Mouse (Mus musculus) subcutaneous adipose tissue, adult 2 months (tissue): Measurements from ENCODE around the gene Unc13b. TPM values are rescaled to one million over a fixed set of nuclear protein-coding genes. Genes with fewer than 3 reads are reported as not detected.

Experiments
- polyA plus RNA-seq: library from polyadenylated mRNA; depleted of rRNA; stranded (reverse); fragments of >200 nt; gene quantifications from 2 replicates; pipeline ENCODE4 v1.2.3, GENCODE M21; 2012; ENCODE audit warnings: low replicate concordance; rRNA removed

Unc13b gene
- polyA plus RNA-seq, result 11.3 and 13.1 TPM in 2 replicates

DNA sequence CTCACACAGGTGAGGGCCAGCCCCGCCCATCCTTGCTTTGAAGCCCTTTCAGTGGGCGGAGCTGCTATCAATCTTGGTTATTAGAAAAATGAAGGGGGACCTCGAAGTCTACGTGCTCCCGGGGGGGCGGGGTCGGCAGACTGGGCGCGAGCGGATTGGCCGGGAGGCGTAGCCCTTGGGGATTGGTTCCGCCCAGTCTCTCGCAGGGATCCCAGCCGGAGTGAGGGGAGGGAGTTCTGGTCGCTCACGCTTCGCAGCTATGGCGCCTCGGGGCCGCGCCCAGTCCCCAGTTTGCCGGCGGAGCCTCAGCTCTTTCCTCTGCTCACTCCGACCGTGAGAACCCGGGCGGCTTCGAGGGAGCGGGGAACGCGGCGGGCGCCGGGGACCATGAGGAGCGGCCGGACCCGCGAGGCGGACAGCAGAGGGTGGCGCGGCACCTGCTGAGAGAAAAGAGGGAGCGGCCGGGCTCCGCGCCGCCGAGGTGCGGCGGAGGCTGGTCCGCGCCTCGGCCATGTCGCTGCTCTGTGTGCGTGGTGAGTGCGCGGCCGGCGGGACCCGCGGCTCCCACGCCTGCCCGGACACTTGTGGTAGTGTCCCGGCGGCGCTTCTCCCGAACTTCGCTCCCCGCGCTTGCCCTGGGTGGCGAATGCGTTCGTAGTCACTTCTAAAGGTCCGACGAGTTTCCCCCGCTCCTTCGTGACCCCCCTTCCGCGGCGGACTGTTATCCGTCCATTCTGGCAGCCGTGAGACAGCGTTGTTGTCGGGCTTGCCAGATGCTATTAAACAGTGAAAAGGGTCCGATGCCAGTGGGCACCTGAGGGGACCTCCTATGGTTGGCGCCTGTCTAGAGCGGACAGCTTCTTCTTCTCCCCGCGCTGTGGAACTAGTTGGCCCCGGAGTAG, at the start of gene Unc13b:
Gene Unc13b (plus strand): TSS at position 201 of the 902 bp plus-strand sequence.

GRCm38 (mm10) chr4:43010161-43011038, 48.4 kb upstream of the Unc13b start, which contains the start of gene Fancg:
Gene Fancg (minus strand): TSS chr4:43010506.

DNA sequence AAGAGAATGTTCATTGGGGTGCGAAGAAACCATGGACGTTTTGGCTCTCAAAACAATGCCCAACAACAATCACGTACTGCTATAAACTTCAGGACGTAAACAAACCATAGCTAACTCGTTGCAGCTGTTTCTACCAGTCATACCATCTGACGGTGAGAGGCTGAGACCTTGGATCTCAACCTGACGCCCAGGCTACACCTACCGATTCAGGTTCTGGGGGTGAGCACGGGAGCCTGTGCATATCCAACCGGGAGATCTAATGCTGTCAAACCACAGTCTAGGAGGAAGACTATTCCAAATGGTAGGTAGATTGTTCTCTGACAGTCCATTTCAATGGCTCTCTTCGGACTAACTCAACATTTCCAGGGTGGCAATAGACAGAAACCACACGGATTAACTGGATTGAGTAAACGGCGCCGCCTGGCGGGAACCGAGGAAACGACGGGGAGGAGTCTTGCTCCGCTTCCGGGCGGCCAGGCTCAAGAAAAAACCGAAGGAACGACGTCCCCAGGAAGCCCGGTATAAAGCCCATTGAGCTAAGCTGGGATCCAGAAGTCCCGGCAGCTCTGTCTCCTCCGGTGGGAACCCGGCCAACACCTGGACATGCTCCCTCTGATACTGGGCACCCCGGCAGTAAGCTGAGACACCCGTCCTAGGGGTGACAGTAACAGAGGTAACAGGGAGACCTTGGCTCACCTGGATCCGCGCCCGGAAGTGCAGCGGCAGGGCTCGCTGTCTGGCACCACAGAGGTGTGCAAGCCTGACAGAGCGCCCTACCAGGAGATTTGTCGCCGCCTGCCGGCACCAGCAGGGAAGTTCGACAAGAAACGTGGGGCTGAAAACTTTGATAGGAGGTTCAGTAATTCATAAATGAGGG, 33.4 kb upstream of the Unc13b start, which contains the start of gene Pigo:
Gene Pigo (minus strand): TSS at position 736 of the 877 bp plus-strand sequence.

DNA sequence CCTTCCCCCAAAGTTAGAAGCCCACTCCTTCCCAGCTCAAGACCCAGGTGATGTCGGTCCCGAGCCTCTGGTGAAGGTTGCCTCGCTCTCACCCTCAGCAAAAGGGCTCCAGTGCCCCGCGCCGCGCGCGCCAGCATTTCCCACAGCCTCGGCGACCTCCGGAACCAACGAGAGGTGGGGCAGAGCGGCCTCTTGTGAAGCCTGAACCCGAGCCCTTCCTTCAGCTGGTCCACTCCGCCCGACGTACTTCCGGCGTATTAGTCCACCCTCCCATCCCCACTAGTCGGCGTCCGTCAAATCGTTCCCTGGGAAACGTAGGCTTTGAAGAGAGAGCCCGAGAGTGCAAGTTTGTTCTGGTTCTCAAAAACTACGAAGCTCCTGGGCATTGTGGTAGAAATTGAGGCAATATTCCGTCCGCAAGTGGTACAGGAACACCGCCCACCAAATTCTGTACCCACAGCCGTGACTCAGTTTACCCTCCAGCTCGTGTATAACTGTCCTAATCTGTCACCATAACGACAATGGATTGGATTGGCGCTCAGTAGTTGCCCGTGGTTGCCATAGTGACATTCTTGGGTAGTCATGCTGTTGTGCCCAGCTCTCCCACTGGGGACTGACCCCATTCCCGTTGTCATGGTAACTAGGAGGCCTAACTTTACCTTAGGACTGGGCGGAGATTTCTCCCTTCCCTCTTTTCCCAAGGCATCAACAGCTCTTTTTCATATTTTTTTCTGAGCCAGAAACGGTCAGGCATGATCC, 27.3 kb upstream of the Unc13b start, which contains the start of gene Stoml2:
Gene Stoml2 (minus strand): TSS at position 474 of the 759 bp plus-strand sequence.

GRCm38 (mm10) chr4:43045659-43046302, 13.0 kb upstream of the Unc13b start, which contains the start of gene Fam214b:
Gene Fam214b (minus strand): TSS chr4:43046220.

DNA sequence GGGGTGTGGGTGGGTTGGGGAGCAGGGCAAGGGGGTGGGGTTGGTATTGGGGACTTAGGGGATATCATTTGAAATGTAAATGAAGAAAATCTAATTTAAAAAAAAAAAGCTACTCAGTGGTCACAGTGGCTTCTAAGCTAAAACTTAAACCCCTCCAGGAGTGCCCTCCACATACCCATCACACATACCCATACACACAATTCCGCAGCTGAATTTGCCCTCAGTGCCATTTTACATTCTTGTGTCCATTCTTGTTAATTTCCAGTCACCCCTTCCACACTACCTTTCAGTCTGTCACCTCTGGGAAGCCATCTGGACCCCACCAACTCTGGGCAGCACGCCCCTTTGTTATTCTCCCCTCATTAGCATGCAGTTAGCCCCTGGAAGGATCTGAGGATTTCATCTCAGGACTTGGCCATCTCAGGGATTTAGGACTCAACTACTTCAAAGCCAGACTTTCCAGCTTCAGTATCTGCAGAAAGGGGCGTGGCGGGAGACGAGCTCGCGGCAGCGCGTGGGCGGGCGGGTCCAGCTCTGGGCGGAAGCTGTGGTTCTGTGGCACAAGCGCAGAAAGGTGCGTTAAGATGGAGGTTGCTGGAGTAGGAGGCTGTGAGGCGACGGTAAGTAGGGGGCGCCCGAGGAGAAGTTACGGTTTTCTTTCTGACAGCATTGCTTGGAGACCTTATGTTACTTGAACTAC, 208.0 kb downstream of the Unc13b start, which contains the start of gene Atp8b5:
Gene Atp8b5 (plus strand): TSS at position 537 of the 700 bp plus-strand sequence.

Other genes starting within 250 kb of the Unc13b start
- not detected in 2 replicates for gene Fam205a1, start 205.1 kb upstream of the Unc13b start, polyA plus RNA-seq
- gene Gm12394, start 202.2 kb upstream of the Unc13b start, polyA plus RNA-seq, result not detected in 2 replicates
- gene Fam205c, start 184.7 kb upstream of the Unc13b start, polyA plus RNA-seq, result not detected in 2 replicates
- gene Phf24, start 142.3 kb upstream of the Unc13b start, polyA plus RNA-seq, result 0.39 and 1.5 TPM in 2 replicates
- 9.8 and 24.7 TPM in 2 replicates for gene Dnajb5, start 109.1 kb upstream of the Unc13b start, polyA plus RNA-seq
- gene 1700022I11Rik, start 89.3 kb upstream of the Unc13b start, polyA plus RNA-seq, result 0.11 TPM in 1 of 2 replicates, not detected in the other
- 124 and 148 TPM in 2 replicates for gene Vcp, start 58.4 kb upstream of the Unc13b start, polyA plus RNA-seq
- 12.9 and 16.2 TPM in 2 replicates for gene Fancg, start 48.4 kb upstream of the Unc13b start, polyA plus RNA-seq
- 13.7 and 24.9 TPM in 2 replicates for gene Pigo, start 33.1 kb upstream of the Unc13b start, polyA plus RNA-seq
- gene Stoml2, start 27.2 kb upstream of the Unc13b start, polyA plus RNA-seq, result 95.5 and 108 TPM in 2 replicates
- gene Fam214b, start 12.7 kb upstream of the Unc13b start, polyA plus RNA-seq, result 21.0 and 32.8 TPM in 2 replicates
- gene Atp8b5, start 208.2 kb downstream of the Unc13b start, polyA plus RNA-seq, result 0.14 and 0.50 TPM in 2 replicates